ENCODE assay signal across 8 mouse cellular contexts in the genomic region with DNA sequence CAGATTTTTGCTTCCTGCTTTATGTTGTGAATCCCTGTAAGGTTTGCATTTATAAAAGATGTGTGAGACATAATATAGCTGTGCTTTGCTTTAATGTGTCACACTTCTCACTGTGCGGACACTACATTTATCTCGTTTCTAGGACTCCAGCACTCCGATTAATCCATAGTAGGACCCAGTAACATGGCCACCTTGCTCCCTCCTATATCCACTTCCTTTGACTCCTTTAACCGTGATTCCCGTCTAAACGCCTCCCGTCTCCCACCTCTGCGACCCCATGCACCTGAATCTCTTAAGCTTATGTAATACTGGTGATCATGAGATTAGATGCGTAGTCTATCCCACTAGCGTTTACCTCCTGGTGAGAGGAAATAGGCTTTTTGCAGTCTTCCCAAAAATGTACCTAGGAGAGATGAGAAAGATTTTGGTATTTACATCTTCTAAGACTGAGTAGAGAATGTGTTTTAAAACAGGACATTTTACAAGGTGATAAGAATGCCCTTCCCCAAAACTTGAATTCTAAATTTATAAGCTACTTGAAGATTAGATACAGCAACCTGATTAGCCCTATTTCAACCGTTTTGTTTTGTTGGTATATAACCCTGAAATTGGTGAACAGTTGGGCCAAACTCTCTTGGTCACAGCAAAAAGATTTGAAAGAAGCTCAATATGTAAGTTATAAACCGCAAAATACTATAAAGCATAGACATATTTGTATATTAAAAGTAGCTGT. TPM values are rescaled to one million over a fixed set of nuclear protein-coding genes. Genes with fewer than 3 reads are reported as not detected.
DNase-seq lines count a peak whose midpoint lies in the region; ATAC-seq and TF ChIP-seq lines count a peak whose summit lies in the region.

No protein-coding gene starts in this region.

- H3K4me3 ChIP-seq in heart, postnatal 0 days (ENCODE audit: low read depth, low read length), result peak overlapping the region; percentile 100
- peak overlapping the region; percentile 86 for H3K4me3 ChIP-seq in G1E (ENCODE audit: low read depth, low read length)
- H3K4me3 ChIP-seq in forebrain, embryonic 15.5 days, result peak overlapping the region; percentile 81
- peak overlapping the region; percentile 90 for H3K4me3 ChIP-seq in liver, postnatal 0 days (ENCODE audit: low read depth, low read length)

- intact Hi-C loops in heart, postnatal 36 days (cut with DNase I), result no loop called here

- H3K27ac ChIP-seq in heart, postnatal 0 days (ENCODE audit: low read depth), result peak overlapping the region; percentile 96
- peak overlapping the region; percentile 95 for H3K27ac ChIP-seq in forebrain, embryonic 15.5 days (replicated peaks)
- H3K27ac ChIP-seq in liver, postnatal 0 days (ENCODE audit: low read depth), result peak overlapping the region; percentile 93

- TF ChIP-seq EP300 in heart, postnatal 0 days (IDR thresholded peaks at IDR 0.05; ENCODE audit: low read depth), result no peak; the same call in 1 of the 2 replicates
- TF ChIP-seq EP300 in liver, postnatal 0 days (IDR thresholded peaks at IDR 0.05; ENCODE audit: low read depth), result no peak

- no peaks in the 10 kb centered on the region for H3K27me3 ChIP-seq in heart, postnatal 0 days (ENCODE audit: control insufficient read depth, insufficient read depth, low read length)
- H3K27me3 ChIP-seq in G1E (ENCODE audit: insufficient read depth, low read length), result no peaks in the 10 kb centered on the region
- H3K27me3 ChIP-seq in forebrain, embryonic 15.5 days, result no peaks in the 10 kb centered on the region
- no peaks in the 10 kb centered on the region for H3K27me3 ChIP-seq in liver, postnatal 0 days (ENCODE audit: insufficient read depth, low read length)

- peak; percentile 22 for DNase-seq in heart, postnatal 0 days (ENCODE audit: low spot score)
- DNase-seq in heart, postnatal 36 days, result no peak
- no peak for DNase-seq in G1E (ENCODE audit: low spot score)
- no peak for DNase-seq in liver, postnatal 0 days
- no peak for DNase-seq in T-cell, adult 2 months (ENCODE audit: low spot score)
- DNase-seq in retina, embryonic 14.5 days (ENCODE audit: low spot score), result no peak
- no peak for DNase-seq in spleen, adult 18-20 months

- H3K36me3 ChIP-seq in heart, postnatal 0 days (replicated peaks; ENCODE audit: control insufficient read depth, insufficient read depth, low read length), result peaks cover 12% of the 10 kb centered on the region
- H3K36me3 ChIP-seq in G1E (replicated peaks), result peaks cover 25% of the 10 kb centered on the region
- peaks cover 14% of the 10 kb centered on the region for H3K36me3 ChIP-seq in forebrain, embryonic 15.5 days
- H3K36me3 ChIP-seq in liver, postnatal 0 days (replicated peaks; ENCODE audit: insufficient read depth, low read length), result peaks cover 21% of the 10 kb centered on the region

- no peaks in the 10 kb centered on the region for H3K9me3 ChIP-seq in heart, postnatal 0 days (replicated peaks; ENCODE audit: control insufficient read depth, low read length)
- H3K9me3 ChIP-seq in G1E (replicated peaks), result no peaks in the 10 kb centered on the region
- H3K9me3 ChIP-seq in forebrain, embryonic 15.5 days, result no peaks in the 10 kb centered on the region
- H3K9me3 ChIP-seq in liver, postnatal 0 days (ENCODE audit: low read length), result no peaks in the 10 kb centered on the region

- TF ChIP-seq CTCF in heart, postnatal 0 days (IDR thresholded peaks at IDR 0.05; ENCODE audit: low read depth), result no peak
- TF ChIP-seq CTCF in G1E (IDR thresholded peaks at IDR 0.05; ENCODE audit: low read depth, low read length), result no peak
- no peak for TF ChIP-seq CTCF in liver, postnatal 0 days (IDR thresholded peaks at IDR 0.05; ENCODE audit: low read depth)

- peak overlapping the region; percentile 65 for H3K4me2 ChIP-seq in heart, postnatal 0 days (ENCODE audit: low read depth, low read length)
- peak overlapping the region; percentile 88 for H3K4me2 ChIP-seq in forebrain, embryonic 15.5 days (replicated peaks)
- H3K4me2 ChIP-seq in liver, postnatal 0 days (ENCODE audit: low read depth, low read length), result peak overlapping the region; percentile 86

- ATAC-seq in heart, postnatal 0 days (ENCODE audit: insufficient read depth, low read depth), result no peak
- no peak for ATAC-seq in G1E (ENCODE audit: extremely low read depth, insufficient number of reproducible peaks, low FRiP score, poor library complexity, severe bottlenecking)
- ATAC-seq in forebrain, embryonic 15.5 days (replicated peaks), result no peak
- ATAC-seq in liver, postnatal 0 days, result no peak

- peaks cover 21% of the 10 kb centered on the region for H3K4me1 ChIP-seq in heart, postnatal 0 days (ENCODE audit: control insufficient read depth, insufficient read depth)
- H3K4me1 ChIP-seq in G1E (ENCODE audit: insufficient read depth, low read depth, low read length), result peaks cover 27% of the 10 kb centered on the region
- peaks cover 35% of the 10 kb centered on the region for H3K4me1 ChIP-seq in forebrain, embryonic 15.5 days
- H3K4me1 ChIP-seq in liver, postnatal 0 days (ENCODE audit: insufficient read depth), result peaks cover 21% of the 10 kb centered on the region

- 9% methylated on average over 12 of the region's 12 CpGs for WGBS in heart, postnatal 0 days
- WGBS in forebrain, embryonic 15.5 days, result 9% methylated on average over 12 of the region's 12 CpGs
- WGBS in liver, postnatal 0 days (ENCODE audit: insufficient replicate concordance), result 10% methylated on average over 12 of the region's 12 CpGs

- peak overlapping the region; percentile 99 for H3K9ac ChIP-seq in heart, postnatal 0 days (replicated peaks; ENCODE audit: low read depth, low read length)
- peak overlapping the region; percentile 90 for H3K9ac ChIP-seq in forebrain, embryonic 15.5 days (replicated peaks)
- H3K9ac ChIP-seq in liver, postnatal 0 days (replicated peaks), result peak overlapping the region; percentile 73

RNA-seq across cellular contexts. Expression of a gene that starts 0.9 kb away (rescaled TPM):
- 22.8 and 25.5 TPM in 2 replicates for total RNA-seq in heart, postnatal 0 days (2014; rRNA removed; ENCODE audit: low replicate concordance)
- polyA plus RNA-seq in heart, postnatal 0 days (2015; fragmentation: Nextera tagmentation; extraction: Ambion mirVana), result 8.3 and 8.4 TPM in 2 replicates
- 10 to 100 TPM; 22.5 to 24.4 TPM for total RNA-seq in heart, postnatal 36 days (2021)
- 105 and 113 TPM in 2 replicates for total RNA-seq in G1E (2014; fragmentation: Nextera tagmentation)
- total RNA-seq in G1E (2017), result 42.7 and 50.0 TPM in 2 replicates
- 5.2 and 5.9 TPM in 2 replicates for polyA plus RNA-seq in G1E (2012)
- 9.8 and 10.5 TPM in 2 replicates for polyA plus RNA-seq in forebrain, embryonic 15.5 days (2015; fragmentation: Nextera tagmentation; extraction: Ambion mirVana)
- 6.5 and 6.7 TPM in 2 replicates for polyA plus RNA-seq in liver, postnatal 0 days (2015; fragmentation: Nextera tagmentation; extraction: Ambion mirVana)

RNA-seq across cellular contexts. Expression of a gene that starts 43.3 kb away (rescaled TPM):
- 2.1 TPM in 1 of 2 replicates, not detected in the other for total RNA-seq in heart, postnatal 0 days (2014; rRNA removed; ENCODE audit: low replicate concordance)
- 0.90 and 0.91 TPM in 2 replicates for polyA plus RNA-seq in heart, postnatal 0 days (2015; fragmentation: Nextera tagmentation; extraction: Ambion mirVana)
- under 1 TPM; 0.64 to 0.70 TPM for total RNA-seq in heart, postnatal 36 days (2021)
- total RNA-seq in G1E (2014; fragmentation: Nextera tagmentation) (not detected in 2 replicates), G1E (2017) (0.22 and 0.29 TPM in 2 replicates)
- polyA plus RNA-seq in G1E (2012), result not detected in 2 replicates
- polyA plus RNA-seq in forebrain, embryonic 15.5 days (2015; fragmentation: Nextera tagmentation; extraction: Ambion mirVana), result 2.6 and 3.1 TPM in 2 replicates
- 0.14 and 0.27 TPM in 2 replicates for polyA plus RNA-seq in liver, postnatal 0 days (2015; fragmentation: Nextera tagmentation; extraction: Ambion mirVana)

RNA-seq across cellular contexts. Expression of a gene that starts 55.7 kb away (rescaled TPM):
- total RNA-seq in heart, postnatal 0 days (2014; rRNA removed; ENCODE audit: low replicate concordance), result 114 and 126 TPM in 2 replicates
- 187 and 193 TPM in 2 replicates for polyA plus RNA-seq in heart, postnatal 0 days (2015; fragmentation: Nextera tagmentation; extraction: Ambion mirVana)
- total RNA-seq in heart, postnatal 36 days (2021), result 10 to 100 TPM; 67.9 to 68.2 TPM
- total RNA-seq in G1E (2014; fragmentation: Nextera tagmentation) (50.3 and 56.3 TPM in 2 replicates), G1E (2017) (91.4 and 111 TPM in 2 replicates)
- 26.8 and 27.0 TPM in 2 replicates for polyA plus RNA-seq in G1E (2012)
- 213 and 228 TPM in 2 replicates for polyA plus RNA-seq in forebrain, embryonic 15.5 days (2015; fragmentation: Nextera tagmentation; extraction: Ambion mirVana)
- 94.0 and 99.8 TPM in 2 replicates for polyA plus RNA-seq in liver, postnatal 0 days (2015; fragmentation: Nextera tagmentation; extraction: Ambion mirVana)
